Mouse (Mus musculus) kidney, embryonic 15.5 days (tissue): ENCODE results near the gene Ccng1. TPM values are rescaled to one million over a fixed set of nuclear protein-coding genes. Genes with fewer than 3 reads are reported as not detected.

Experiments
- ATAC-seq: fragments of 200-750 bp; cut with Nextera tagmentation; replicated peaks from 2 replicates; pipeline ENCODE4 v1.8.0; 2017; ENCODE audit warnings: moderate TSS enrichment; ENCODE audit not compliant: low FRiP score
- H3K27ac ChIP-seq: fragments of 300-500 bp; sonication (generic); 2 replicates; pipeline ENCODE4 v1.5.1; 2015; ENCODE audit warnings: mild to moderate bottlenecking, inconsistent platforms
- H3K27me3 ChIP-seq: fragments of 300-500 bp; sonication (generic); 2 replicates; pipeline ENCODE4 v1.6.1; 2015; ENCODE audit warnings: inconsistent platforms
- H3K36me3 ChIP-seq: fragments of 300-500 bp; sonication (generic); 2 replicates; pipeline ENCODE4 v1.6.1; 2015; ENCODE audit warnings: inconsistent platforms
- H3K4me1 ChIP-seq: fragments of 300-500 bp; sonication (generic); 2 replicates; pipeline ENCODE4 v1.6.1; 2015; ENCODE audit warnings: inconsistent platforms
- H3K4me2 ChIP-seq: fragments of 300-500 bp; sonication (generic); 2 replicates; pipeline ENCODE4 v1.6.1; 2015; ENCODE audit warnings: moderate library complexity, mild to moderate bottlenecking, inconsistent platforms
- H3K4me3 ChIP-seq: fragments of 300-500 bp; sonication (generic); replicated peaks from 2 replicates; pipeline ENCODE4 v1.5.1; 2015; ENCODE audit warnings: mild to moderate bottlenecking, inconsistent platforms
- H3K9ac ChIP-seq: fragments of 300-500 bp; sonication (generic); 2 replicates; pipeline ENCODE4 v1.6.1; 2015; ENCODE audit warnings: mild to moderate bottlenecking, inconsistent platforms
- H3K9me3 ChIP-seq: fragments of 300-500 bp; sonication (generic); replicated peaks from 2 replicates; pipeline ENCODE4 v1.6.1; 2016; ENCODE audit warnings: inconsistent platforms
- WGBS: fragments of 180-500 bp; shearing (Covaris S2); methylation state at CpG from one replicate; pipeline ENCODE4 v1.1.7; 2015; ENCODE audit warnings: mixed read lengths; 5-methylcytosine and 5-hydroxymethylcytosine counted together
- polyA plus RNA-seq: library from polyadenylated mRNA; unstranded; fragments of >200 nt; fragmentation: Nextera tagmentation; extraction: Ambion mirVana; gene quantifications from 2 replicates; pipeline ENCODE4 v1.2.1, GENCODE M21; 2015

Gene Ccng1
- polyA plus RNA-seq, 1 experiment from 2014 or later = 37.9 TPM

DNA sequence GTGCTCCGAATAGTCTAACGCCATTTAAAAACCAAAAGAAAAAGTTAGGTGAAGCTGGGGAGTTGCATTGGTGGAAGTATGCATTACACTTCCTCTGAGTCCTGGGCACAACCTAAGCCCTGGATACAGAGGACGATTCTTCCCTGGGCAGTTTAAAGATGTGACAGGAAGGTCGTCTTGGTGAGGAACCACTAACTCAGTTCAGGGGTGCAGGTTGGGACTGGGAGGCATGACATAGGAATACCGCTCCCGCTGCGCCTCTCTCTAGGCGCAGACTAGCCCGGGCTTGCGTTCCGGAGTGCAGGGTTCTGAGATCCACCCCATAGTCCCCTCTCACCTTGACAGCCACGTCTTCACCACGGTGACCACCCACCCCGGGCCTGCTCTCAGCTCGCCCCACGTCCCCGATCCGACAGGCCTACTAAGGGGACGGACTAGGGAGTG is 425 bp downstream of the Ccng1 start:
- Histone ChIP-seq H3K27me3 (no peaks in the 10 kb centered on the region), H3K4me1 (peaks cover 13% of the 10 kb centered on the region), H3K27ac (peak overlapping the region; percentile 67), H3K9me3 (no peaks in the 10 kb centered on the region), H3K4me2 (peak overlapping the region; percentile 81), H3K9ac (peak overlapping the region; percentile 75), H3K36me3 (peaks cover 21% of the 10 kb centered on the region), H3K4me3 (peak overlapping the region; percentile 79)
- 3% methylated on average over 19 of the region's 19 CpGs for WGBS
- ATAC-seq = peak; percentile 85

DNA sequence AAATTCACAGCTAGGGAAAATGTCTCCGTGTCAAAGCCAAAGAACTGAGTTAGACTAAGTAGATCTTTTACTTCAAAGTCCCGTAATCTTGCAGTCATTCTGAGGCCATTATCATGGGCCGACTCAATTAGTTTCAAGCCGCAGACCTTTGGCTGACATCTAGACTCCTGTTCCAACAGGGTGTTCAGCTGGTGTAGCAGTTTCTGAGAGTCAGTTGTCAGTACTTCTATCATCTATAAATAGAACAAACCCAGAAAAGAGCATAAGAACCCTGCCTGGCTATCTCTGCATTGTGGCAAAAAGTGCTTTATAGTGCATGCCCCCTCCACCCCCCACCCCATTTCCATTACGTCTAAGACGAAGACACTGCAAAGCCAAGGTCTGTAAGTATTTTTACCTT is 1.3 kb downstream of the Ccng1 start:
- ATAC-seq = no peak
- WGBS = 63% methylated on average over 6 of the region's 6 CpGs
- H3K27me3 ChIP-seq = no peaks in the 10 kb centered on the region

DNA sequence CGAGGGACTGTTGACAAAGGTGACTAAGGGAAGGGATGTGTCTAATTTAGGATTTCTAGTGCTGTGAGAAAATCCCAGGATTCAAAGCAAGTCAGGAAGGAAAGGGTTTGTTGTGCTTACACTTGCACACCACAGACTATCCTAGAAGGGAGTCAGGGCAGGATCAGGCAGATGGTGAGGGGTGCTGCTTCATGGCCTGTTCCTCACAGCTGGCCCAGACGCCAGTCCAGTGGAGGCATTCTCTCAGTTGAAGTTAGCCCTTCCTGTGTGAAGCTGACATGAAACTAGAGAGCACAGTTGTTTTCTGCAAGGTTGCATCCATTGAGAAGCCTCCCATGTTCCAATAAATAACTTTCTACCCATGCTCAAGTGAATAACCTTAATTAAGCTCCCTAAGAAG is 7.4 kb downstream of the Ccng1 start:
- H3K9ac ChIP-seq = no peak overlapping the region
- H3K4me1 ChIP-seq = no peaks in the 10 kb centered on the region
- WGBS = 72% methylated on average over 2 of the region's 2 CpGs
- no peak overlapping the region for H3K4me3 ChIP-seq
- H3K36me3 ChIP-seq = peaks cover 25% of the 10 kb centered on the region
- H3K27ac ChIP-seq = no peak overlapping the region
- H3K4me2 ChIP-seq = no peak overlapping the region
- no peaks in the 10 kb centered on the region for H3K27me3 ChIP-seq
- H3K9me3 ChIP-seq = no peaks in the 10 kb centered on the region
- ATAC-seq = no peak

More for the DNA sequence above, 1.3 kb downstream of the Ccng1 start:
- no peaks in the 10 kb centered on the region for H3K9me3 ChIP-seq
- peaks cover 24% of the 10 kb centered on the region for H3K36me3 ChIP-seq
- H3K4me1 ChIP-seq = peaks cover 13% of the 10 kb centered on the region
- H3K4me2 ChIP-seq = peak overlapping the region; percentile 81; the same call in 1 of the 2 replicates
- H3K9ac ChIP-seq = no peak overlapping the region
- no peak overlapping the region for H3K4me3 ChIP-seq
- no peak overlapping the region for H3K27ac ChIP-seq

DNA sequence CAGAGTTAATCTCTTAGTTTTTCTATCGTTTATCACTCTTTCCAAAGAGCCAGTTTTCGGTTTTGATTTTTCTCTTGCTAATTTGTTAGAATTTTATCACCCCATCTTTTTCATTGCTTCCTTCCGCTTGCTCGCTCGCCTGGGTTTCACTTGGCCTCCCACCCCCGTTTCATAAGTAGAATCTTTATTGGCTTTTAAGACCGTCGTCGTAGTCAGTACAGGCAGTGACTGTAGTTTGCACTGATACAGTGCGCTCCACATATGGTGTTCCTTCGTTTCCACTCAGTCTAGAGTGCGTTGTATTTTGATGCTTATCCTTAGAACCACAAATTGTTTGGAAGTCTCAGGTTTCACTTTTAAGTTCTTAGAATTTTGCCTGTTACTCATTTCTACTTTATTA is 8.8 kb downstream of the Ccng1 start:
- Histone ChIP-seq H3K9me3 (no peaks in the 10 kb centered on the region), H3K27ac (no peak overlapping the region), H3K4me2 (no peak overlapping the region), H3K9ac (no peak overlapping the region), H3K27me3 (no peaks in the 10 kb centered on the region), H3K4me3 (no peak overlapping the region), H3K36me3 (peaks cover 25% of the 10 kb centered on the region), H3K4me1 (no peaks in the 10 kb centered on the region)
- no peak for ATAC-seq
- 87% methylated on average over 12 of the region's 12 CpGs for WGBS

DNA sequence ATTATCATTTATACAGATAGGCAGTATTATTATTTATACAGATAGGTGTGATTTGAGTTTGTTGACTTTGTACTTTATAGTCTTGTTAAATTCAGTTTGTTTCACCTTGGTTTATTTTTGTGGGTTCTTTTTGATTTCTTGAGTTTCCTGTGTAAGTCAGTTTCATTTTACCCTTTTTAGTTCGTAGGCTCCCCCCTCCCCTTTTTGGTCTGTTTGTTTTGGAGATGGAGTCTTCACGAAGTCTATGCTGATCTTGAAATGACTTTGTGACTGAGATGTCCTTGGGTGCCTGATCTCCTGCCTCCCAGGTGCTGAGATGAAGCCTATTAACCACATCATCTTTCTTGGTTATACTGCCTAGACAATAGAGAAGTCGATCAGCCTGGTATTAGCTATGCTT is 10.8 kb downstream of the Ccng1 start:
- Histone ChIP-seq H3K9me3 (no peaks in the 10 kb centered on the region), H3K9ac (no peak overlapping the region), H3K4me3 (no peak overlapping the region), H3K4me2 (no peak overlapping the region), H3K27me3 (no peaks in the 10 kb centered on the region), H3K4me1 (no peaks in the 10 kb centered on the region), H3K27ac (no peak overlapping the region), H3K36me3 (peaks cover 26% of the 10 kb centered on the region)
- ATAC-seq = no peak
- WGBS = 88% methylated on average over 3 of the region's 3 CpGs

DNA sequence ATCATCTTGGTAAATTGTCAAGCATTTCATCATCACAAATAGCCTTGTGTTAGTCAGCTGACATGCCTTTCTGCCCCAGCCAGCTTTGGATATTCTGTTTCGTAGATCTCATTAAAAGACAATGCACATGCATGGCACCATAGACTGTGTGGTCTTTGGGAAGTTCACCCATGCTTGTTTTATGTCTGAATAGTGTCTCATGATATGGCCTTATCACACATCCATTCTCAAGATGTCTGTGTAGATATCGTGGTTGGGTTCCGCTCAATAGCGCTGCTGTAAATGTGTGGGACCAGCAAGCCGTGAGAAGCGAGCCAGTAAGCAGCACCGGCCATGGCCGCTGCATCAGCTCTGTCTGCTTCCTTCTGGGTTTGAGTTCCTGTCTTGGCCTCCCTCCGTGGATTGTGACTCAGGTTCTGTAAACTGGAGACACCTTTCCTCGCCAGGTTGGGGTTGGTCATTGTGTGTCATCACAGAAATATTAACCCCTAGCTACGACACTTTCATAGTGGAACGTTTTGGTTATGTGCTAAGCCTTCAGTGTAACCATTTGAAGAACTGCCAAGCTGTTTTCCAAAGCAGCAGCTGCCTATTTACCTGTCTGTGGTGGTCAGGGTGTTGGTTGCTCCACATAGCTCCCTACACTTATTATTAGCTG is 13.4 kb downstream of the Ccng1 start:
- no peak overlapping the region for H3K9ac ChIP-seq
- no peak overlapping the region for H3K27ac ChIP-seq
- no peak overlapping the region for H3K4me2 ChIP-seq
- H3K27me3 ChIP-seq = no peaks in the 10 kb centered on the region
- H3K9me3 ChIP-seq = no peaks in the 10 kb centered on the region
- WGBS = 93% methylated on average over 12 of the region's 12 CpGs
- no peaks in the 10 kb centered on the region for H3K4me1 ChIP-seq
- H3K36me3 ChIP-seq = peaks cover 48% of the 10 kb centered on the region
- no peak for ATAC-seq
- no peak overlapping the region for H3K4me3 ChIP-seq

DNA sequence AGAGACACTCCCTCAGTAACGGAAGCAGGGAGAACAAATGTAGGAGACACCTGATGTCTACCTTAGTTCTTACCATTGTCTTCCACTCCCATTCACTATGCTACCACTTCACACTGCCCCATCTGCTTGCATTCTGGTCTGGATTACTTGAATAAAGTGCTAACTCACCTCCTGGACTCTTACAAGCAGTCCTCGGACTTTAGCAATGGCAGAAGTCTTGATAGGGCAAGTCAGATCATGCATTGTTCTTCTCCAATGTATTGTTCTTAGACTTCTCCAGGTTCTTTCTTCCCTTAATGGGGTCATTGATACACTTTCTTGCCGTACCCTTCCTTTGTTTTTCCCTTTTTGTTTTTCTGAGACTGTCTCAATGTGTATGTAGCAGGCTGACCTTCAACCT is 17.7 kb downstream of the Ccng1 start:
- Histone ChIP-seq H3K9me3 (no peaks in the 10 kb centered on the region), H3K4me3 (no peak overlapping the region), H3K4me2 (no peak overlapping the region), H3K27ac (no peak overlapping the region), H3K9ac (no peak overlapping the region), H3K36me3 (peaks cover 53% of the 10 kb centered on the region), H3K4me1 (peaks cover 13% of the 10 kb centered on the region), H3K27me3 (no peaks in the 10 kb centered on the region)
- no peak for ATAC-seq
- WGBS = 94% methylated on average over 3 of the region's 3 CpGs

DNA sequence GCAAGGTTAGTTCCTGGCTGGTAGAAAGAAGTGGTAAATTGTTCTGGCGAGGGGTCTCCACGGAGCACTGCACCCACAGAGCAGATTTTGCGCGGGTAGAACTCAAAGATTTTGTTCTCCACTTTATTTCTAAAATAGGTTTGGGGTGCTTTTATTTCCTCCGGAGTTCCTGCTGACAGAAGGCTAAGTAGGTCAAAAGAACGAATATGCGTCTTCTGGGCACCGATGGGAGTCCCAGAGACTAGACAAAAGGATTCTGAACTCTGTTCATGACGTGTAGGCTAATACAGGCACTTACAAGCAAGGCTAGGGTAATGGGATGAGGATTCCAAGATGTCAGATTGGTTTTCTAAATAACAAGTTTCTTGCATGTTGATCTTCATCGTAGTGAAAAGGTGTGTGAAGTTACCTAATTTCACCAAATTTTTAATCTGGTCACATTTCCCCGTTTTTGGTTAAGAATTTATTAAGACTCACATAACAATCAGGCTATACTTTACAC is 20.8 kb downstream of the Ccng1 start:
- Histone ChIP-seq H3K9ac (peak overlapping the region; percentile 92), H3K4me2 (peak overlapping the region; percentile 78), H3K27ac (peak overlapping the region; percentile 92), H3K4me1 (peaks cover 20% of the 10 kb centered on the region), H3K4me3 (peak overlapping the region; percentile 93), H3K9me3 (no peaks in the 10 kb centered on the region), H3K36me3 (peaks cover 30% of the 10 kb centered on the region), H3K27me3 (no peaks in the 10 kb centered on the region)
- ATAC-seq = no peak
- WGBS = 4% methylated on average over 11 of the region's 11 CpGs

DNA sequence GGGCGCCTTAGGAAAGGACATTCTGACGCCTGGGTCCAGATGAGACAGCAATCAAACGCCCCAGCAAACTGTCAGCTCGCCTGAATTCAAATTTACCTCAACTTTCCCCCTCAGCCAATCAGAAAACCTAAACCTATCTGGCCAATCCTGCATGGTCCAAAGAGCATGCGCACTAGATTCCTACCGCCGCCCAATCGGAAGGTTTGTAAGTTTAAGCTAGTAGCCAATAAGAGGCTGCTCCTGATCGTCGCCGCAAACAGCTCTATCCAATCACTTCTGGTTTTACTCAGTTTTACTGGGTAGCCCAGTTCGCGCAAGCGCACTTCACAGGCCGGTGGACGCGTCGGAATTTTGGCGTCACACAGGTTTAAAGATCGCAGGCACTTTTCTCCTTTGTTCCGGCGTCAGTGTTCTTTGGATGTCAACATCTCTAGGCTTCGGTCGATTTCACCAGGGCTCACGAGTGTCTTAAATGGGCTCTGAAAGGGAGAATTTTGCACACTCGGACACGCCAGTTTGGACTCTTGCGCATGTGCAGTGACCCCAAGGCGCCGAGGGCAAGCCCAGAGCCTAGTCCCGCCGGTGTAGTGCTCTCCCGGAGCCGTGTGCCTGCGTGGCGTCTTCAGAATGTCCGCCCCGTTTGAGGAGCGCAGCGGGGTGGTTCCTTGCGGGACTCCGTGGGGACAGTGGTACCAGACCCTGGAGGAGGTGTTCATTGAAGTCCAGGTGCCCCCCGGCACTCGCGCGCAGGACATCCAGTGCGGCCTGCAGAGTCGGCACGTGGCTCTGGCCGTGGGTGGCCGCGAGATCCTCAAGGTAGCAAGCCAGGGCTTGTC is 21.6 kb downstream of the Ccng1 start, which contains the start of the genes Hmmr and Nudcd2:
Gene Hmmr (minus strand): TSS at position 84 of the 836 bp plus-strand sequence.
Gene Nudcd2 (plus strand): TSS at position 329 of the 836 bp plus-strand sequence.
- H3K27me3 ChIP-seq = no peaks in the 10 kb centered on the region
- H3K4me3 ChIP-seq = peak within 1 kb of the TSS; percentile 93
- peak within 1 kb of the TSS; percentile 87 for H3K4me2 ChIP-seq
- H3K9ac ChIP-seq = peak within 1 kb of the TSS; percentile 92
- under 1% methylated on average over 52 of the region's 52 CpGs for WGBS
- peaks cover 29% of the 10 kb centered on the region for H3K36me3 ChIP-seq
- ATAC-seq = peak; percentile 99
- H3K9me3 ChIP-seq = no peaks in the 10 kb centered on the region
- H3K4me1 ChIP-seq = peaks cover 20% of the 10 kb centered on the region
- peak within 1 kb of the TSS; percentile 92 for H3K27ac ChIP-seq

DNA sequence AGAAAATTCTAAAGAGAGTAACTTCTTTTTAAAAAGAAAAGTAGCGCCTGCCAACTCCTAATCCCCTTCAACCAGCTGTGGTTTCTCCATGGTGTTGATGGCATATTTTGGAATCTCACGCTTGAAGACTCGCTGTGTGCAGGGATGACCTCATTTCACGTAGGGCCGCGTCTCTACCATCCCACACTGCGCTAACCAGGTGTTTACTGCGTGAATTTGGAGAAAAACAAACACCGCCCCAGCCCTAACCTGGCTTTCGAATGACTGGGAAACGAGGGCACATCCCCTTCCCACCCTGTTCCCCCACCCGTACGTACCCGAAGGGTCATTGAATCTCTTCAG is 22.1 kb downstream of the Ccng1 start:
- ATAC-seq = peak; percentile 52
- H3K4me1 ChIP-seq = peaks cover 20% of the 10 kb centered on the region
- WGBS = under 1% methylated on average over 14 of the region's 14 CpGs

DNA sequence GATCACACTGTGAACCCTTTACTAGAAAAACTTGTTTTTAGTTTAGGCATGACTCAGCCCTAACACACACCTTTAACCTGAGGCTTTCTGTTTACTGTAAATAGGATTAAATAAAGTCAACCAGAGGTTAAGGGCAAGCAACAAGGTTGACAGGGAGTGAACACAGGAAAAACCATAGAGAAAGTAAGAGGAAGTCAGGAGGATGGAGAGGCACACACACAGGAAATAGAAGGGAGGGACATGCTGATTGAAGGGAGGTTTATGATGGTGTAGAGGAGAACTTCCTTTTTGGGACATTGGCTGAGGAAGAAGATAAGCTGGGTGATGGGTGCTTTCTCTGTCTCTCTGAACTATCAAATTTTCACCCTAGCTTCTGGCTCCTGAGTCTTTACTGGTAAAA is 36.8 kb downstream of the Ccng1 start:
- Histone ChIP-seq H3K27me3 (no peaks in the 10 kb centered on the region), H3K4me3 (no peak overlapping the region), H3K9ac (no peak overlapping the region), H3K36me3 (peaks cover 95% of the 10 kb centered on the region), H3K4me2 (no peak overlapping the region), H3K9me3 (no peaks in the 10 kb centered on the region), H3K4me1 (no peaks in the 10 kb centered on the region), H3K27ac (no peak overlapping the region)
- ATAC-seq = no peak

More for the DNA sequence above, 22.1 kb downstream of the Ccng1 start:
- Histone ChIP-seq H3K27ac (no peak overlapping the region), H3K9ac (peak overlapping the region; percentile 58), H3K4me2 (peak overlapping the region; percentile 87), H3K9me3 (no peaks in the 10 kb centered on the region), H3K27me3 (no peaks in the 10 kb centered on the region), H3K4me3 (peak overlapping the region; percentile 93), H3K36me3 (peaks cover 30% of the 10 kb centered on the region)

DNA sequence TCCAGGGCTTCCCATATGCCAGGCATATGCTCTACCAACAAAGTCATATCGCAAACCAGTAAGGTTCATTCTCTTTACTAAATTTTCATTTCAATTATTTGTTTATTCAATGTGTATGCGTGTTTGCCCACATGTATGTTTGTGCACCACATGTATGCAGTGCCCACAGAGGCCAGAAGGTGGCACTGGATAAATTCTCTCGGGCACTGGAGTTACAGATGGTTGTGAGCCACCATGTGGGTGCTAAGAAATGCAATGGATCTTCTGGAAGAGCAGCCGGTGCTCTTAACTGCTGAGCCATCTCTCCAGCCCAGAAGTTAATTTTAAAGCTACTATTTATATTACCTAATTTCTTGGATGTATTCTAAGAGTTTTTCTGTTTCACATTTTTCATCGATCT is 39.6 kb downstream of the Ccng1 start:
- no peak overlapping the region for H3K4me2 ChIP-seq
- WGBS = 95% methylated on average over 5 of the region's 5 CpGs
- no peak overlapping the region for H3K27ac ChIP-seq
- H3K4me3 ChIP-seq = no peak overlapping the region
- peaks cover 94% of the 10 kb centered on the region for H3K36me3 ChIP-seq
- no peak overlapping the region for H3K9ac ChIP-seq
- no peaks in the 10 kb centered on the region for H3K9me3 ChIP-seq
- ATAC-seq = no peak
- no peaks in the 10 kb centered on the region for H3K4me1 ChIP-seq
- H3K27me3 ChIP-seq = no peaks in the 10 kb centered on the region
